Mouse (Mus musculus) embryonic stem cell, embryonic (primary cell): ENCODE measurements around the gene Ilf2.

ENCODE experiments used
- CTCF ChIA-PET, 4 experiments: fragments of 300-600 bp in 2 of 4; fragments of 350-600 bp in 2 of 4; sonication (Branson Sonifier 250); formaldehyde crosslinking; loops; one replicate each; lab custom pipeline; 2022; ENCODE audit warnings: inconsistent platforms in 2 of 4; lab: Charles Lee
- POLR2A ChIA-PET, 4 experiments: fragments of 300-600 bp in 2 of 4; fragments of 350-600 bp in 2 of 4; sonication (Branson Sonifier 250); formaldehyde crosslinking; loops; one replicate each; lab custom pipeline; 2022; ENCODE audit warnings: antibody characterized with exemption in 4 of 4, inconsistent platforms in 1 of 4; lab: Charles Lee

The Ilf2 gene

GRCm38 (mm10) chr3:90448626-90449025 lies 27.3 kb upstream of the Ilf2 start:
- POLR2A ChIA-PET = interaction anchor here (0.6 to 13.2 kb wide), 18 partner anchors 9 to 180 kb away, joined by 3 to 317 read pairs (median 4); partner anchors contain the start of gene Ints3 (in 2 of the 4)
- CTCF ChIA-PET = interaction anchor here in 1 of 4 experiments (1.4 kb wide), 1 partner anchor 36 kb away, joined by 5 read pairs; no protein-coding TSS in a partner anchor

GRCm38 (mm10) chr3:90450874-90451273 lies 25.1 kb upstream of the Ilf2 start:
- POLR2A ChIA-PET = interaction anchor here (0.6 to 13.2 kb wide), 51 partner anchors 8 to 361 kb away, joined by 3 to 317 read pairs (median 5); partner anchors contain the start of genes Ints3 (in 4 of the 4), Rab13 (in 2 of the 4), Rps27 (in 2 of the 4) and Snapin (in 2 of the 4)
- CTCF ChIA-PET = interaction anchor here (0.6 to 1.9 kb wide), 8 partner anchors 13 to 77 kb away, joined by 3 to 12 read pairs (median 4); partner anchors contain the start of gene Snapin (in 1 of the 4)

GRCm38 (mm10) chr3:90451396-90452095 lies 24.4 kb upstream of the Ilf2 start:
- ChIA-PET POLR2A (interaction anchor here (0.6 to 13.2 kb wide), 54 partner anchors 8 to 453 kb away, joined by 3 to 317 read pairs (median 5); partner anchors contain the start of genes Ints3 (in 4 of the 4), Gatad2b (in 2 of the 4), Rab13 (in 2 of the 4) and Rps27 (in 2 of the 4)), CTCF (interaction anchor here (0.6 to 1.9 kb wide), 9 partner anchors 13 to 78 kb away, joined by 3 to 12 read pairs (median 4); partner anchors contain the start of gene Snapin (in 1 of the 4))

- ChIA-PET POLR2A (interaction anchor here (0.6 to 13.2 kb wide), 45 partner anchors 8 to 654 kb away, joined by 3 to 317 read pairs (median 4); partner anchors contain the start of genes Ints3 (in 3 of the 4), Npr1 (in 1 of the 4), Slc27a3 (in 1 of the 4) and Slc39a1 (in 1 of the 4)), CTCF (interaction anchor here in 3 of 4 experiments (0.6 to 2.1 kb wide), 9 partner anchors 10 to 1848 kb away, joined by 3 to 11 read pairs (median 4); no protein-coding TSS in a partner anchor)
These were observed 21.0 kb upstream of the Ilf2 start for GRCm38 (mm10) chr3:90454931-90455330.

- ChIA-PET POLR2A (interaction anchor here in 3 of 4 experiments (0.5 to 7.2 kb wide), 15 partner anchors 9 to 120 kb away, joined by 3 to 53 read pairs (median 7); partner anchors contain the start of genes Ints3 (in 2 of the 3), Chtop (in 1 of the 3), S100a1 (in 1 of the 3) and S100a13 (in 1 of the 3)), CTCF (interaction anchor here in 3 of 4 experiments (0.6 to 1.6 kb wide), 6 partner anchors 31 to 146 kb away, joined by 3 to 7 read pairs (median 3); partner anchors contain the start of gene Snapin (in 1 of the 3))
These were observed 16.2 kb upstream of the Ilf2 start for GRCm38 (mm10) chr3:90459727-90460126.

GRCm38 (mm10) chr3:90460315-90460714 lies 15.6 kb upstream of the Ilf2 start:
- CTCF ChIA-PET = interaction anchor here (0.6 to 1.6 kb wide), 6 partner anchors 30 to 147 kb away, joined by 3 to 7 read pairs (median 3); partner anchors contain the start of gene Snapin (in 1 of the 4)
- POLR2A ChIA-PET = interaction anchor here in 3 of 4 experiments (0.6 to 7.2 kb wide), 18 partner anchors 9 to 121 kb away, joined by 3 to 53 read pairs (median 6); partner anchors contain the start of genes Chtop (in 1 of the 3), Ints3 (in 1 of the 3), S100a1 (in 1 of the 3) and S100a13 (in 1 of the 3)

- ChIA-PET POLR2A (interaction anchor here in 2 of 4 experiments (0.6 to 2.2 kb wide), 5 partner anchors 10 to 16 kb away, joined by 3 to 8 read pairs (median 4); partner anchors contain the start of gene Ilf2 (in 1 of the 2)), CTCF (interaction anchor here (0.5 to 1.6 kb wide), 7 partner anchors 16 to 176 kb away, joined by 3 to 4 read pairs (median 3); partner anchors contain the start of gene Snapin (in 1 of the 4))
These were observed 14.0 kb upstream of the Ilf2 start for GRCm38 (mm10) chr3:90461935-90462334.

GRCm38 (mm10) chr3:90462579-90462978 lies 13.3 kb upstream of the Ilf2 start:
- ChIA-PET CTCF (interaction anchor here (0.5 to 1.6 kb wide), 6 partner anchors 16 to 176 kb away, joined by 3 to 4 read pairs (median 3); partner anchors contain the start of gene Snapin (in 1 of the 4)), POLR2A (interaction anchor here in 2 of 4 experiments (1.1 to 2.6 kb wide), 8 partner anchors 8 to 29 kb away, joined by 3 to 9 read pairs (median 4); partner anchors contain the start of gene Ints3 (in 1 of the 2))

- ChIA-PET POLR2A (interaction anchor here in 3 of 4 experiments (0.5 to 4.8 kb wide), 24 partner anchors 8 to 287 kb away, joined by 3 to 33 read pairs (median 5); partner anchors contain the start of genes Ilf2 (in 1 of the 3), Ints3 (in 1 of the 3) and Snapin (in 1 of the 3)), CTCF (interaction anchor here (0.5 to 5.1 kb wide), 9 partner anchors 8 to 500 kb away, joined by 3 to 47 read pairs (median 4); no protein-coding TSS in a partner anchor)
These were observed 11.3 kb upstream of the Ilf2 start for GRCm38 (mm10) chr3:90464552-90465080.

- CTCF ChIA-PET = interaction anchor here in 3 of 4 experiments (0.6 to 5.1 kb wide), 6 partner anchors 23 to 92 kb away, joined by 3 to 47 read pairs (median 6); no protein-coding TSS in a partner anchor
These were observed 10.7 kb upstream of the Ilf2 start for GRCm38 (mm10) chr3:90465081-90465685.

GRCm38 (mm10) chr3:90465686-90466310 lies 10.1 kb upstream of the Ilf2 start, which contains the start of gene Npr1:
Gene Npr1, minus strand, starts transcription at chr3:90465866.
- ChIA-PET CTCF (interaction anchor here in 3 of 4 experiments (1.1 to 5.1 kb wide), 5 partner anchors 53 to 92 kb away, joined by 3 to 47 read pairs (median 13); no protein-coding TSS in a partner anchor), POLR2A (interaction anchor here in 3 of 4 experiments (1.0 to 4.8 kb wide), 18 partner anchors 10 to 103 kb away, joined by 3 to 33 read pairs (median 6); partner anchors contain the start of genes Ints3 (in 1 of the 3) and Slc27a3 (in 1 of the 3))

More at GRCm38 (mm10) chr3:90465081-90465685, 10.7 kb upstream of the Ilf2 start:
- POLR2A ChIA-PET = interaction anchor here in 3 of 4 experiments (0.6 to 4.8 kb wide), 16 partner anchors 9 to 120 kb away, joined by 3 to 33 read pairs (median 6); partner anchors contain the start of genes Ilf2 (in 1 of the 3), Ints3 (in 1 of the 3) and Snapin (in 1 of the 3)

GRCm38 (mm10) chr3:90466311-90466766 lies 9.6 kb upstream of the Ilf2 start:
- ChIA-PET CTCF (interaction anchor here (0.6 to 5.1 kb wide), 20 partner anchors 11 to 250 kb away, joined by 3 to 47 read pairs (median 4); partner anchors contain the start of gene Slc39a1 (in 1 of the 4)), POLR2A (interaction anchor here (0.6 to 4.8 kb wide), 25 partner anchors 8 to 350 kb away, joined by 3 to 33 read pairs (median 4); partner anchors contain the start of genes Snapin (in 2 of the 4), Chtop (in 1 of the 4), Ints3 (in 1 of the 4) and Slc27a3 (in 1 of the 4))

GRCm38 (mm10) chr3:90467618-90468300 lies 8.2 kb upstream of the Ilf2 start:
- POLR2A ChIA-PET = interaction anchor here (0.6 to 4.8 kb wide), 27 partner anchors 11 to 175 kb away, joined by 3 to 33 read pairs (median 5); partner anchors contain the start of genes Chtop (in 2 of the 4), Slc27a3 (in 2 of the 4), Snapin (in 2 of the 4) and Gatad2b (in 1 of the 4)
- CTCF ChIA-PET = interaction anchor here (0.5 to 5.1 kb wide), 25 partner anchors 10 to 1444 kb away, joined by 3 to 47 read pairs (median 4); partner anchors contain the start of gene Slc27a3 (in 1 of the 4)

- ChIA-PET CTCF (interaction anchor here in 1 of 4 experiments (0.9 kb wide), 1 partner anchor 8 kb away, joined by 3 read pairs; no protein-coding TSS in a partner anchor), POLR2A (interaction anchor here in 2 of 4 experiments (0.6 to 1.0 kb wide), 2 partner anchors 18 to 41 kb away, joined by 3 read pairs; partner anchors contain the start of gene Snapin (in 1 of the 2))
These were observed 3.7 kb upstream of the Ilf2 start for GRCm38 (mm10) chr3:90472213-90472612.
